Mouse (Mus musculus): ENCODE data around the gene Krt78. TPM values are rescaled to one million over a fixed set of nuclear protein-coding genes. Genes with fewer than 3 reads are reported as not detected.

The Krt78 gene
- polyA plus RNA-seq (2017; shearing (Covaris generic)) = not detected

GRCm38 (mm10) chr15:101954187-101954586, at the start of gene Krt78:
Gene Krt78, minus strand, starts transcription at chr15:101954287.

GRCm38 (mm10) chr15:101940274-101940829, 13.7 kb downstream of the Krt78 start, which contains the start of gene Krt79:
Gene Krt79, minus strand, starts transcription at chr15:101940324.

GRCm38 (mm10) chr15:101924635-101925034, 29.5 kb downstream of the Krt78 start, which contains the start of gene Krt4:
Gene Krt4, minus strand, starts transcription at chr15:101924735.

Other genes with a start within 250 kb of the Krt78 start
- gene Krt5, start 241.4 kb downstream of the Krt78 start, polyA plus RNA-seq (2017; shearing (Covaris generic)) = not detected
- gene Krt71, start 211.2 kb downstream of the Krt78 start, polyA plus RNA-seq (2017; shearing (Covaris generic)) = not detected
- gene Krt72, start 167.8 kb downstream of the Krt78 start, polyA plus RNA-seq (2017; shearing (Covaris generic)) = under 1 TPM in 1 of 2 experiments, not detected in 1; 0.23 TPM
- gene Krt73, start 151.9 kb downstream of the Krt78 start, polyA plus RNA-seq (2017; shearing (Covaris generic)) = under 1 TPM in 1 of 2 experiments, not detected in 1; 0.07 TPM
- gene Krt2, start 136.1 kb downstream of the Krt78 start, polyA plus RNA-seq (2017; shearing (Covaris generic)) = not detected
- under 1 TPM in 1 of 2 experiments, not detected in 1; 0.17 TPM for gene Krt1, start 103.5 kb downstream of the Krt78 start, polyA plus RNA-seq (2017; shearing (Covaris generic))
- not detected for gene Krt77, start 84.6 kb downstream of the Krt78 start, polyA plus RNA-seq (2017; shearing (Covaris generic))
- gene Krt76, start 61.4 kb downstream of the Krt78 start, polyA plus RNA-seq (2017; shearing (Covaris generic)) = under 1 TPM in 1 of 2 experiments, not detected in 1; 0.10 TPM
- gene Krt4, start 29.6 kb downstream of the Krt78 start, polyA plus RNA-seq (2017; shearing (Covaris generic)) = under 1 TPM in 1 of 2 experiments, not detected in 1; 0.27 TPM
- gene Krt79, start 14.0 kb downstream of the Krt78 start, polyA plus RNA-seq (2017; shearing (Covaris generic)) = not detected
- under 1 TPM in 1 of 2 experiments, not detected in 1; 0.10 TPM for gene Krt8, start 50.2 kb upstream of the Krt78 start, polyA plus RNA-seq (2017; shearing (Covaris generic))
- gene Krt18, start 73.9 kb upstream of the Krt78 start, polyA plus RNA-seq (2017; shearing (Covaris generic)) = 1 to 10 TPM; 1.0 to 2.4 TPM
- 10 to 100 TPM; 81.7 to 85.7 TPM for gene Eif4b, start 119.5 kb upstream of the Krt78 start, polyA plus RNA-seq (2017; shearing (Covaris generic))
- gene Tns2, start 146.1 kb upstream of the Krt78 start, polyA plus RNA-seq (2017; shearing (Covaris generic)) = under 1 TPM; 0.23 to 0.81 TPM
- gene Spryd3, start 181.9 kb upstream of the Krt78 start, polyA plus RNA-seq (2017; shearing (Covaris generic)) = 10 to 100 TPM; 55.1 to 60.3 TPM
- under 1 TPM in 1 of 2 experiments, not detected in 1; 0.33 TPM for gene Igfbp6, start 190.1 kb upstream of the Krt78 start, polyA plus RNA-seq (2017; shearing (Covaris generic))
- 1 to 10 TPM in 1 of 2 experiments, under 1 TPM in 1; 0.87 to 4.3 TPM for gene Soat2, start 196.2 kb upstream of the Krt78 start, polyA plus RNA-seq (2017; shearing (Covaris generic))
- 100 to 1,000 TPM in 1 of 2 experiments, 10 to 100 TPM in 1; 82.9 to 100 TPM for gene Zfp740, start 249.0 kb upstream of the Krt78 start, polyA plus RNA-seq (2017; shearing (Covaris generic))

Data from activated CD4-positive, CD25-positive, alpha-beta regulatory T cell (primary cell).